Mouse (Mus musculus): ENCODE data around the gene Scn4a. TPM values are rescaled to one million over a fixed set of nuclear protein-coding genes. Genes with fewer than 3 reads are reported as not detected.

Gene Scn4a
- polyA plus RNA-seq, 1 experiment = 1.1 TPM

- Histone ChIP-seq H3K4me3 (ENCODE audit: control insufficient read depth, low read depth, low read length) (no peak overlapping the region), H3K27ac (ENCODE audit: control insufficient read depth, insufficient read depth, low read depth, low read length) (no peak overlapping the region)
Observed at GRCm38 (mm10) chr11:106381883-106382282, 28.8 kb upstream of the Scn4a start.

DNA sequence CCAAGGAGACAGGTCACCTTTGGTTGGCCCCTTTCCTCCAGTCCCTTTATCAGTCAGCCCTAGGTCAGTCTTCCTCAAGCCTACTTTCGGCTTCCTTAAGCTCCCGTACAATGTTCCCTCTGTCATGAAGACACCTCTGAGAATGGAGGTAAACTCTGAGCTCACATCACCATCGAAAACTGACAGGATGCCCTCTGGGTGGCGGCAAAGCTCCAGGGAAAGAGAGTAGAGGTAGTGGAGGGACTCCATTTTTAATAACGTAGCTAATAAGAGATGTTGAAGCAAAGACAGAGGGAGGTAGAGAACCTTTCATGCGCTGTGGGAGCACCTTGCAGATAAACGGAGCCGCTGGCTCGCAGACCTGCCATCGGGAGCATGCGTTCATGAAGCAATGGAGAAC is 27.9 kb upstream of the Scn4a start:
- H3K27ac ChIP-seq (ENCODE audit: control insufficient read depth, insufficient read depth, low read depth, low read length) = no peak overlapping the region
- H3K36me3 ChIP-seq (ENCODE audit: control insufficient read depth, insufficient read depth, low read length) = no peaks in the 10 kb centered on the region
- TF ChIP-seq CTCF (IDR thresholded peaks at IDR 0.05; ENCODE audit: control insufficient read depth, insufficient read depth, insufficient replicate concordance, low read depth, low read length) = no peak
- no peak for TF ChIP-seq POLR2A (IDR thresholded peaks at IDR 0.05; ENCODE audit: control insufficient read depth, low read depth, low read length)
- no peak overlapping the region for H3K4me3 ChIP-seq (ENCODE audit: control insufficient read depth, low read depth, low read length)
- no peaks in the 10 kb centered on the region for H3K27me3 ChIP-seq (ENCODE audit: control insufficient read depth, insufficient read depth, low read length)
- H3K4me1 ChIP-seq (ENCODE audit: control insufficient read depth, insufficient read depth, low read length) = no peaks in the 10 kb centered on the region

More at GRCm38 (mm10) chr11:106381883-106382282, 28.8 kb upstream of the Scn4a start:
- no peaks in the 10 kb centered on the region for H3K4me1 ChIP-seq (ENCODE audit: control insufficient read depth, insufficient read depth, low read length)
- no peak for TF ChIP-seq CTCF (IDR thresholded peaks at IDR 0.05; ENCODE audit: control insufficient read depth, insufficient read depth, insufficient replicate concordance, low read depth, low read length)
- TF ChIP-seq POLR2A (IDR thresholded peaks at IDR 0.05; ENCODE audit: control insufficient read depth, low read depth, low read length) = no peak
- no peaks in the 10 kb centered on the region for H3K27me3 ChIP-seq (ENCODE audit: control insufficient read depth, insufficient read depth, low read length)
- H3K36me3 ChIP-seq (ENCODE audit: control insufficient read depth, insufficient read depth, low read length) = no peaks in the 10 kb centered on the region

DNA sequence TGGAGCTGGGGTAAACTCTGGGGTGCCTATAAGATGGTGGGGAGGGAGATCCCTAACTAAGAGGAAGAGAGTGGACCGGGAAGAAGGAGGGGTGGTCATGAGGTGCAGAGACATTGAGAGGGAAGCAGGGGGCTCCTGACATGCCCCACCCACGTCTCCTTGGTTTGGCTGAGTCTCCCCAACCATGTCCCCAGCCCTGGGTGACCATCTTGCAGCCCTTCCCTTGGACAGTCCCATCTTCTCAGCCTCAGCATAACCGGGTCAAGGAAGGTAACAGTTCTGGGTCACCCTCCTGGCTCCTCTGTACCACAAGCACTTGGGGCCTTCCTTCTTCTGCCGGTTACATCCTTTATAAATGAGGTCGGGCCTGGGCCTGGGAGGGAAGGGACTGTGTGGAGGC is 21.9 kb upstream of the Scn4a start:
- H3K27ac ChIP-seq (ENCODE audit: control insufficient read depth, insufficient read depth, low read depth, low read length) = no peak overlapping the region
- H3K27me3 ChIP-seq (ENCODE audit: control insufficient read depth, insufficient read depth, low read length) = no peaks in the 10 kb centered on the region
- no peaks in the 10 kb centered on the region for H3K36me3 ChIP-seq (ENCODE audit: control insufficient read depth, insufficient read depth, low read length)
- no peak overlapping the region for H3K4me3 ChIP-seq (ENCODE audit: control insufficient read depth, low read depth, low read length)
- TF ChIP-seq POLR2A (IDR thresholded peaks at IDR 0.05; ENCODE audit: control insufficient read depth, low read depth, low read length) (no peak), CTCF (IDR thresholded peaks at IDR 0.05; ENCODE audit: control insufficient read depth, insufficient read depth, insufficient replicate concordance, low read depth, low read length) (no peak)
- H3K4me1 ChIP-seq (ENCODE audit: control insufficient read depth, insufficient read depth, low read length) = no peaks in the 10 kb centered on the region

DNA sequence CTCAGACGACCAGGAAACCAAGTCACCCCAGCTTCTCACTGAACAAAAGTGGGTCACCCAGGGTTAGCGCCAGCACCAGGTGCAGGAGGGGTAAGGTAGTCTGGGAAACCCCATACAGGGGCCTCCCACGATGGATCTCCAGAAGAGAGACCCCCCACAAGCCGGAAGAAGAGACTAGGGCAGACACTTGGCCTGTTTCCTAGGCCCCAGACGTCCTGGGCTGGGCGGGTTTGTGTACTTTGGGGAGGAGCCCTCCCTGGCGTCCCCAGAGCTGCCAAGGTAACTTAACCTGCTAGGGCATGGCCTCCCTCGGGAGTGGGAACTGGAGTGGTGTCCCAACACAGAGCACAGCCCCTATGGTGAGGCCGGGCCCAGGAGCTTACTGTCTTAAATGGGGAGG is 21.5 kb upstream of the Scn4a start:
- Histone ChIP-seq H3K27ac (ENCODE audit: control insufficient read depth, insufficient read depth, low read depth, low read length) (no peak overlapping the region), H3K4me1 (ENCODE audit: control insufficient read depth, insufficient read depth, low read length) (no peaks in the 10 kb centered on the region), H3K27me3 (ENCODE audit: control insufficient read depth, insufficient read depth, low read length) (no peaks in the 10 kb centered on the region), H3K4me3 (ENCODE audit: control insufficient read depth, low read depth, low read length) (no peak overlapping the region), H3K36me3 (ENCODE audit: control insufficient read depth, insufficient read depth, low read length) (no peaks in the 10 kb centered on the region)
- no peak for TF ChIP-seq CTCF (IDR thresholded peaks at IDR 0.05; ENCODE audit: control insufficient read depth, insufficient read depth, insufficient replicate concordance, low read depth, low read length)
- no peak for TF ChIP-seq POLR2A (IDR thresholded peaks at IDR 0.05; ENCODE audit: control insufficient read depth, low read depth, low read length)

- Histone ChIP-seq H3K4me1 (ENCODE audit: control insufficient read depth, insufficient read depth, low read length) (no peaks in the 10 kb centered on the region), H3K27ac (ENCODE audit: control insufficient read depth, insufficient read depth, low read depth, low read length) (no peak overlapping the region), H3K4me3 (ENCODE audit: control insufficient read depth, low read depth, low read length) (no peak overlapping the region), H3K27me3 (ENCODE audit: control insufficient read depth, insufficient read depth, low read length) (no peaks in the 10 kb centered on the region), H3K36me3 (ENCODE audit: control insufficient read depth, insufficient read depth, low read length) (no peaks in the 10 kb centered on the region)
- TF ChIP-seq POLR2A (IDR thresholded peaks at IDR 0.05; ENCODE audit: control insufficient read depth, low read depth, low read length) (no peak), CTCF (IDR thresholded peaks at IDR 0.05; ENCODE audit: control insufficient read depth, insufficient read depth, insufficient replicate concordance, low read depth, low read length) (no peak)
Observed at GRCm38 (mm10) chr11:106373998-106374397, 20.9 kb upstream of the Scn4a start.

DNA sequence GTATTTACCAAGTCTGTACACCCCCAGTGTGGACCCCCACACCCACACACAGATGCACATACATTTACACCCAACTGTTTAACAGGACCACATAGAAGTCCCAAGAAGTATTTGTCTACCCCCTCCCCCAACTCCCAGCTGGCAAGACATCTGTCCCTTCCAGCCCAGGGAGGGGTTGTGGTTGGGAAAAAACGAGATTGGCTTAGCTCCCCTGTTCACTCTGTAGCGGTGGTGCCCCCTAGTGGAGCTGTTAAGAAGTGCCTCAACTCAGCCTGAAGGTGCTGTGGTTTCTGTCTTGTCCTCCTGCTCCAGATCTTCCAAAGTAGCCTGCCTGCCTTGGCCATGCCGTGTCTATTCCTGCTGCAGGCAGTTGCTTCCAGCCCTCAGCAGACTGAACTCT is 13.2 kb upstream of the Scn4a start:
- Histone ChIP-seq H3K27ac (ENCODE audit: control insufficient read depth, insufficient read depth, low read depth, low read length) (no peak overlapping the region), H3K27me3 (ENCODE audit: control insufficient read depth, insufficient read depth, low read length) (no peaks in the 10 kb centered on the region), H3K36me3 (ENCODE audit: control insufficient read depth, insufficient read depth, low read length) (no peaks in the 10 kb centered on the region), H3K4me3 (ENCODE audit: control insufficient read depth, low read depth, low read length) (no peak overlapping the region), H3K4me1 (ENCODE audit: control insufficient read depth, insufficient read depth, low read length) (peaks cover 2% of the 10 kb centered on the region; the same call in 1 of the 2 replicates)
- TF ChIP-seq CTCF (IDR thresholded peaks at IDR 0.05; ENCODE audit: control insufficient read depth, insufficient read depth, insufficient replicate concordance, low read depth, low read length) (peak; percentile 89), POLR2A (IDR thresholded peaks at IDR 0.05; ENCODE audit: control insufficient read depth, low read depth, low read length) (no peak)

DNA sequence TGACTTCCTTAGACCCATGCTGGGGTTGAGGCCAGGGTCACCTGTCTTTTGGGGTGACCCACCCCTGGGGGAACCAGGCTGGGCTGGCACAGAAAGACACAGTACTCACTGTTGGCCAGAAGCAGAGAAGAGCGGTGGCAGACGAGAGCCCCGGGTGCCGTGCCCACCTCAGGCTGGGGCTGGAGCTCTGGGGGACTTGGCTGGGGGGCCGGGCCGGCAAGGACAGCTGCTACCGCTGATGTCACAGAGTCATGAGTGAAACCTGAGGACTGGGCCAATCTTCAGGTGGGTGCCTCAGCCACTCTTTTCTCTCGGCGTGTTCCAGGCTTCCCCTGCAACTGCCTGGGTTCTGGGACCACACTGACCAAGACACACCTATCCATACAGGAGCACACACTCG is 12.3 kb upstream of the Scn4a start, which contains the start of gene Prr29:
Gene Prr29, plus strand, starts transcription at position 107 of the 400 bp plus-strand sequence.
- Histone ChIP-seq H3K27me3 (ENCODE audit: control insufficient read depth, insufficient read depth, low read length) (no peaks in the 10 kb centered on the region), H3K36me3 (ENCODE audit: control insufficient read depth, insufficient read depth, low read length) (no peaks in the 10 kb centered on the region), H3K4me3 (ENCODE audit: control insufficient read depth, low read depth, low read length) (no peak within 1 kb of the TSS), H3K27ac (ENCODE audit: control insufficient read depth, insufficient read depth, low read depth, low read length) (no peak within 1 kb of the TSS), H3K4me1 (ENCODE audit: control insufficient read depth, insufficient read depth, low read length) (peaks cover 2% of the 10 kb centered on the region; the same call in 1 of the 2 replicates)
- no peak for TF ChIP-seq CTCF (IDR thresholded peaks at IDR 0.05; ENCODE audit: control insufficient read depth, insufficient read depth, insufficient replicate concordance, low read depth, low read length)
- TF ChIP-seq POLR2A (IDR thresholded peaks at IDR 0.05; ENCODE audit: control insufficient read depth, low read depth, low read length) = no peak

- TF ChIP-seq POLR2A (IDR thresholded peaks at IDR 0.05; ENCODE audit: control insufficient read depth, low read depth, low read length) = no peak
- no peak for TF ChIP-seq CTCF (IDR thresholded peaks at IDR 0.05; ENCODE audit: control insufficient read depth, insufficient read depth, insufficient replicate concordance, low read depth, low read length)
- H3K27me3 ChIP-seq (ENCODE audit: control insufficient read depth, insufficient read depth, low read length) = no peaks in the 10 kb centered on the region
- no peaks in the 10 kb centered on the region for H3K36me3 ChIP-seq (ENCODE audit: control insufficient read depth, insufficient read depth, low read length)
- H3K4me1 ChIP-seq (ENCODE audit: control insufficient read depth, insufficient read depth, low read length) = peaks cover 2% of the 10 kb centered on the region; the same call in 1 of the 2 replicates
- H3K27ac ChIP-seq (ENCODE audit: control insufficient read depth, insufficient read depth, low read depth, low read length) = no peak overlapping the region
- H3K4me3 ChIP-seq (ENCODE audit: control insufficient read depth, low read depth, low read length) = no peak overlapping the region
Observed at GRCm38 (mm10) chr11:106364712-106365111, 11.6 kb upstream of the Scn4a start.
